Mouse (Mus musculus): ENCODE results near the gene Plxdc1. TPM values are rescaled to one million over a fixed set of nuclear protein-coding genes. Genes with fewer than 3 reads are reported as not detected.

Plxdc1 gene
- polyA plus RNA-seq, 1 experiment from 2014 or later: not detected

DNA sequence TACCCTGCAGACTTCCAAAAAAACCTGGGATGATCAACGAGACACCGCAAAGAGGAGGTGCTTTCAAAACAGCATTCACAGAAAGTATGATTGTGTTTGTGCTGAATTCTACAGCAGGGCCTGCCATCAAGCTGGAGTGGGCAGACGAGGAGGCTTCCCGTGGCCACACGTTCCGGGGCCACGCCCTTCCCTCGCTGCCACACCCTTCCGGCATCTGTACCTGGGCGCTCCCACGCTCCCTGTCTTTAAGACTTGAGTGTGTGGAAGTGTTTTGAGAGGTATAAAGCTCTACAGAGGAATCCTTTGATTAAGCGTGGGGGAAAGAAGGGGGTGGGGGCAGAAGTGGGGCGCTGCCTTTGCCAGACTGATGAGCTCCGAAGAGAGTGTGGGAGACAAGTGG, 73.1 kb downstream of the Plxdc1 start:
- H3K4me2 ChIP-seq: no peak overlapping the region
- H3K27me3 ChIP-seq (ENCODE audit: control insufficient read depth, insufficient read depth, low read length): no peaks in the 10 kb centered on the region
- H3K36me3 ChIP-seq (ENCODE audit: control insufficient read depth, insufficient read depth, low read length): no peaks in the 10 kb centered on the region
- H3K9me3 ChIP-seq (replicated peaks; ENCODE audit: control insufficient read depth, low read length): no peaks in the 10 kb centered on the region
- no peak overlapping the region for H3K27ac ChIP-seq (ENCODE audit: low read depth, low read length)
- H3K9ac ChIP-seq (ENCODE audit: low read depth, low read length): no peak overlapping the region
- H3K4me3 ChIP-seq (ENCODE audit: low read depth, low read length): no peak overlapping the region
- ATAC-seq (replicated peaks; ENCODE audit: insufficient number of reproducible peaks, low FRiP score, low TSS enrichment): no peak
- no peaks in the 10 kb centered on the region for H3K4me1 ChIP-seq (ENCODE audit: control insufficient read depth, insufficient read depth, low read length)
- WGBS (ENCODE audit: insufficient replicate concordance): 87% methylated on average over 14 of the region's 14 CpGs

DNA sequence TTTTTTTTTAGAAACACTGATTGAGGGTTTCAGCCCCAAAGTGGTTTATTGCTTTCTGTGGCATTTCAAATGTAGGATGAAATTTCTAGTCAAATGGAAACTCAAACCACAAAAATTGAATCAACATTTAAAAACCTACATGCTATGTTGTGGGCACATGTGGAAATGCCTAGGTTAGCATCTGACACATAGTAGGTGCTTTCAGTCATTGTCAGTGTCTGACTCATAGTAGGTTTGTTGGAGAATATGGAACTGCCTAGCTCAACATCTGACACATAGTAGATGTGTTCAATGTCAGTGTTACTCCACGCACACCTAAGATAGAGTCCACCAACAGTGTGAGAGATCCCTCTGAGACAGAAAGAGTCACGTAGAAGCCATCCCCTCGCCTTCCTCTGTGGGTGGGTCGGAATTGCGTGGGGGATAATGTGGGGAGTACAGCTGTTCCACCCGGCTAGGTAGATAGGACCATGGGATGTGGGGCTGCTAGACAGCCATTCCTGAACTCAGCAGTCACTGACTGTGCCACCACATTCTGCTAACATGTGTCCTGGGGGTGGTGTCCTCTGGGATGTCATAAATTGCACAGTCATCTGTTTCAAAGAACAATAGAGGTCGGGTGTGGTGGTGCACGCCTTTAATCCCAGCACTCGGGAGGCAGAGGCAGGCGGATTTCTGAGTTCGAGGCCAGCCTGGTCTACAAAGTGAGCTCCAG, 77.5 kb downstream of the Plxdc1 start:
- Histone ChIP-seq H3K36me3 (ENCODE audit: control insufficient read depth, insufficient read depth, low read length) (no peaks in the 10 kb centered on the region), H3K9me3 (replicated peaks; ENCODE audit: control insufficient read depth, low read length) (no peaks in the 10 kb centered on the region), H3K4me1 (ENCODE audit: control insufficient read depth, insufficient read depth, low read length) (no peaks in the 10 kb centered on the region), H3K27ac (ENCODE audit: low read depth, low read length) (no peak overlapping the region), H3K4me2 (no peak overlapping the region), H3K4me3 (ENCODE audit: low read depth, low read length) (no peak overlapping the region), H3K9ac (ENCODE audit: low read depth, low read length) (no peak overlapping the region), H3K27me3 (ENCODE audit: control insufficient read depth, insufficient read depth, low read length) (no peaks in the 10 kb centered on the region)
- WGBS (ENCODE audit: insufficient replicate concordance): 81% methylated on average over 11 of the region's 11 CpGs
- ATAC-seq (replicated peaks; ENCODE audit: insufficient number of reproducible peaks, low FRiP score, low TSS enrichment): no peak

DNA sequence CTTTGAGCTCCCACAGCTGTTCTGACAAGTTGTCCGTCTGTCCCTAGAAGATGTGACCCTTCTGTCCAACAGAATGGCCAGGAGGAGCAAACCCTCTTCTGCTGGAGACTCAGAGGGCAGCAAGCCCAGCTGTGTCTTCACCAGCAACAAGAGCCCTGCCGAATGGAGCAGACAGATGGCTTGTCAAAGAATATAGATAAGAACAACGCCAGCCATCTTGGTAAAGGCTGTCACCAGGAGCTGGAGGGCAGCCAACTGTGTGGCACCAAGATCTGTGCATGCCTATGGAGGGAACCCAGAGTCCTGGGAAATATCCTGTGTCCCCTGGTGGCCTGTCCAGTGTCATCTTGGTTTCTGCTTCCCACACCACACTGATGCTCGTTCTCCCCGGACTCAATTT, 78.3 kb downstream of the Plxdc1 start:
- H3K27ac ChIP-seq (ENCODE audit: low read depth, low read length): no peak overlapping the region
- H3K36me3 ChIP-seq (ENCODE audit: control insufficient read depth, insufficient read depth, low read length): no peaks in the 10 kb centered on the region
- no peak overlapping the region for H3K4me2 ChIP-seq
- ATAC-seq (replicated peaks; ENCODE audit: insufficient number of reproducible peaks, low FRiP score, low TSS enrichment): no peak
- H3K4me1 ChIP-seq (ENCODE audit: control insufficient read depth, insufficient read depth, low read length): no peaks in the 10 kb centered on the region
- H3K9me3 ChIP-seq (replicated peaks; ENCODE audit: control insufficient read depth, low read length): no peaks in the 10 kb centered on the region
- H3K9ac ChIP-seq (ENCODE audit: low read depth, low read length): no peak overlapping the region
- no peaks in the 10 kb centered on the region for H3K27me3 ChIP-seq (ENCODE audit: control insufficient read depth, insufficient read depth, low read length)
- WGBS (ENCODE audit: insufficient replicate concordance): 65% methylated on average over 5 of the region's 5 CpGs
- no peak overlapping the region for H3K4me3 ChIP-seq (ENCODE audit: low read depth, low read length)

DNA sequence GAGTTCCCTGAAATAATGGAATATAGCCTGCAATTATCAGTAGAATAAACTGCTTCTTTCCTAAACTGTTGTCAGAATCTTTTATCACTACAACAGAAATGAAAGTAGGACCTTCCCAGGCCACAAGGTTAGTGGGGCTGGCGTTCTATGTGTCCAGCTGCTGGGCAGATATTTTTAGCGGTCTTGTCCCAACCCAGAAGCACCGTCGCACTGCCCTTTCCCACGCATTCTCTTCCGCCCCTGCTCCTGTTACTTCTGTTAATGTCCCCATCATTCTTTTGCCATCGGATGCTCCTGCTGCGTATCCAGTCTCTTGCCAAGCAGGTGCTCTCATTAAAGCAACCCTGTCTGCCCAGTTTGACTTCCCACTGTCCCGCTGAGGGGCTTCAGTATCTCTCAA, 79.3 kb downstream of the Plxdc1 start:
- H3K9me3 ChIP-seq (replicated peaks; ENCODE audit: control insufficient read depth, low read length): no peaks in the 10 kb centered on the region
- no peak overlapping the region for H3K9ac ChIP-seq (ENCODE audit: low read depth, low read length)
- no peaks in the 10 kb centered on the region for H3K27me3 ChIP-seq (ENCODE audit: control insufficient read depth, insufficient read depth, low read length)
- 85% methylated on average over 9 of the region's 9 CpGs for WGBS (ENCODE audit: insufficient replicate concordance)
- H3K4me1 ChIP-seq (ENCODE audit: control insufficient read depth, insufficient read depth, low read length): no peaks in the 10 kb centered on the region
- no peak overlapping the region for H3K27ac ChIP-seq (ENCODE audit: low read depth, low read length)
- H3K4me3 ChIP-seq (ENCODE audit: low read depth, low read length): no peak overlapping the region
- no peak overlapping the region for H3K4me2 ChIP-seq
- no peak for ATAC-seq (replicated peaks; ENCODE audit: insufficient number of reproducible peaks, low FRiP score, low TSS enrichment)
- no peaks in the 10 kb centered on the region for H3K36me3 ChIP-seq (ENCODE audit: control insufficient read depth, insufficient read depth, low read length)

DNA sequence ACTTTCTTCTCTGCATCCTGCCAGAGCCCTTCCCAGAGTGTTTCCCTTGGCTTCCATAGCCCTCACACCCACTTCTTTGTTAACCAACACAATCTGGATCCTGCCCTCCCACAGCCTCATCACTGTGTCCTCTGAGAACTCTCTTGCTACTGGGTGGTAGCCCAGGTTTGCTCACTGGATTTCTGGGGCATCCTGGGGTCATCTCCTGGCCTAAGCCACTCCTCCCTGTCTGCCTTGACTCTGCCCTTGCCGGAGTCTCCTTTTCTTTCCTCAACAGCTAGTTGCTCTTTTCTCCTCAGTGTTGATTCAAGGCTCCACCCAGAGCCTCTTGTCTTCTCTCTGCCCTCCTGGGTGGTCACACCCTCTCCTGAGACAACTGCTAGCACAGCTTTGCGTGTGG, 80.3 kb downstream of the Plxdc1 start:
- 63% methylated on average over 2 of the region's 2 CpGs for WGBS (ENCODE audit: insufficient replicate concordance)
- Histone ChIP-seq H3K4me3 (ENCODE audit: low read depth, low read length) (no peak overlapping the region), H3K4me2 (no peak overlapping the region), H3K27ac (ENCODE audit: low read depth, low read length) (no peak overlapping the region), H3K4me1 (ENCODE audit: control insufficient read depth, insufficient read depth, low read length) (no peaks in the 10 kb centered on the region), H3K9ac (ENCODE audit: low read depth, low read length) (no peak overlapping the region), H3K27me3 (ENCODE audit: control insufficient read depth, insufficient read depth, low read length) (no peaks in the 10 kb centered on the region), H3K36me3 (ENCODE audit: control insufficient read depth, insufficient read depth, low read length) (no peaks in the 10 kb centered on the region), H3K9me3 (replicated peaks; ENCODE audit: control insufficient read depth, low read length) (no peaks in the 10 kb centered on the region)
- ATAC-seq (replicated peaks; ENCODE audit: insufficient number of reproducible peaks, low FRiP score, low TSS enrichment): no peak

DNA sequence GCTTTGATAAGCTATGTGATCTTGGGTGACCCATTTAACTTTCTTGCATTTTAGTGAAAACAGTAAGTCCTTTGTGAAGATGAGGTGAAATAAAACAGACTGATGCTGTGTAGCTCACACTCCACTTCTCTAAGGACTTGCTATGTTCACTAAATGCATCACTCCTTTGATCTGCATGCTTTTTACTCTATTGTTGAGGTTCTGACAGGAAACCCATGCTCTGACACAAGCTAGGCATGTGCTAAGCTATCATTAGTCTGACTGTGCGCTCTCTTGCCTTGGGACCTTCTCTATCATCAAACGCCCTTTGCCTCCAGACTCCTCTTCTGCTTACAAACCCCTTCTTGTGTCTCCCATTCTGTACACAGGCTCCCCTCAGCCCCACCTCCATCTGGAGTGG, 80.7 kb downstream of the Plxdc1 start:
- no peaks in the 10 kb centered on the region for H3K4me1 ChIP-seq (ENCODE audit: control insufficient read depth, insufficient read depth, low read length)
- H3K4me3 ChIP-seq (ENCODE audit: low read depth, low read length): no peak overlapping the region
- no peak overlapping the region for H3K9ac ChIP-seq (ENCODE audit: low read depth, low read length)
- WGBS (ENCODE audit: insufficient replicate concordance): 89% methylated on average over 2 of the region's 2 CpGs
- H3K9me3 ChIP-seq (replicated peaks; ENCODE audit: control insufficient read depth, low read length): no peaks in the 10 kb centered on the region
- ATAC-seq (replicated peaks; ENCODE audit: insufficient number of reproducible peaks, low FRiP score, low TSS enrichment): no peak
- H3K27me3 ChIP-seq (ENCODE audit: control insufficient read depth, insufficient read depth, low read length): no peaks in the 10 kb centered on the region
- H3K36me3 ChIP-seq (ENCODE audit: control insufficient read depth, insufficient read depth, low read length): no peaks in the 10 kb centered on the region
- H3K4me2 ChIP-seq: no peak overlapping the region
- H3K27ac ChIP-seq (ENCODE audit: low read depth, low read length): no peak overlapping the region

DNA sequence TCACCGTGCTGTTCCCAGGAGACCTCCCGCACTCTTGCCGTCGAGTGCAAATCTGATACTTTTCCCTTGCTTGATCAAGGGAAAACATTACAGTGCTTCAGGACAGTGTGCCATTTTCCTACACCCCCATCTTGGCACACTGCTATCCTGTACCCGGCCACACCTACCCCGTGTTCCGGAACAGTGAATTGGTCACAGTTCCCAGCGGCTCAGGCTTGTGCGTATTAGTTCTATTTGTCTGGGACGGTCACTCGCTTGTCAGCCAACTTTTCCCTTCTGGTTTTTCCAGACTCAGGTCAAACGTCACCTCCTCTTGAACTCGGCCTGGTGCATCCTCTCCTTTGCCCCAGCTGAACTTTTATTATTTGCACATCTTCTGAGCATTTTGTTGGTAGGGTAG, 81.4 kb downstream of the Plxdc1 start:
- H3K9me3 ChIP-seq (replicated peaks; ENCODE audit: control insufficient read depth, low read length): no peaks in the 10 kb centered on the region
- ATAC-seq (replicated peaks; ENCODE audit: insufficient number of reproducible peaks, low FRiP score, low TSS enrichment): no peak
- 84% methylated on average over 13 of the region's 13 CpGs for WGBS (ENCODE audit: insufficient replicate concordance)
- no peak overlapping the region for H3K9ac ChIP-seq (ENCODE audit: low read depth, low read length)
- H3K27ac ChIP-seq (ENCODE audit: low read depth, low read length): no peak overlapping the region
- no peak overlapping the region for H3K4me3 ChIP-seq (ENCODE audit: low read depth, low read length)
- H3K4me2 ChIP-seq: no peak overlapping the region
- H3K36me3 ChIP-seq (ENCODE audit: control insufficient read depth, insufficient read depth, low read length): no peaks in the 10 kb centered on the region
- H3K4me1 ChIP-seq (ENCODE audit: control insufficient read depth, insufficient read depth, low read length): no peaks in the 10 kb centered on the region
- H3K27me3 ChIP-seq (ENCODE audit: control insufficient read depth, insufficient read depth, low read length): no peaks in the 10 kb centered on the region

DNA sequence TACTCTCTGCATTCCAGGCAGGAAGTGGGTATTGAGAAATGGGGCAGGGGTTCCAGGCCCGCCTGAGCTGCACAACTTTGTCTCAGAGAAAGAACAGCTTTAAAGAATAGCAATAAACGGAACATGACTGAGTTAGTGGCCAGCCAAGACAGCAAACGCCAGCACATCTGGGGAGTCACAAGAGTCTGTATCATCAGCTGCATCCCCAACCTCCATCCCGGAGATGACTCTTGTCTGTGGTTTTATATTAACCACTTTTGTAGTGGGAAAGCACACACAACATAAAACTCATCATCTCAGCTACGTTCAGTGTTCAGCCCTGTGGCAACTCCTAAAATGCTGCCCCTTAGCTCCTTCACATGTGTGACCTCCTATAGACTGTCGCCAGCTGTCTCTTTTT, 84.4 kb downstream of the Plxdc1 start:
- ATAC-seq (replicated peaks; ENCODE audit: insufficient number of reproducible peaks, low FRiP score, low TSS enrichment): no peak
- no peaks in the 10 kb centered on the region for H3K27me3 ChIP-seq (ENCODE audit: control insufficient read depth, insufficient read depth, low read length)
- H3K9ac ChIP-seq (ENCODE audit: low read depth, low read length): no peak overlapping the region
- no peak overlapping the region for H3K27ac ChIP-seq (ENCODE audit: low read depth, low read length)
- WGBS (ENCODE audit: insufficient replicate concordance): 73% methylated on average over 6 of the region's 6 CpGs
- no peak overlapping the region for H3K4me3 ChIP-seq (ENCODE audit: low read depth, low read length)
- no peaks in the 10 kb centered on the region for H3K36me3 ChIP-seq (ENCODE audit: control insufficient read depth, insufficient read depth, low read length)
- H3K9me3 ChIP-seq (replicated peaks; ENCODE audit: control insufficient read depth, low read length): no peaks in the 10 kb centered on the region
- H3K4me1 ChIP-seq (ENCODE audit: control insufficient read depth, insufficient read depth, low read length): no peaks in the 10 kb centered on the region
- H3K4me2 ChIP-seq: no peak overlapping the region

DNA sequence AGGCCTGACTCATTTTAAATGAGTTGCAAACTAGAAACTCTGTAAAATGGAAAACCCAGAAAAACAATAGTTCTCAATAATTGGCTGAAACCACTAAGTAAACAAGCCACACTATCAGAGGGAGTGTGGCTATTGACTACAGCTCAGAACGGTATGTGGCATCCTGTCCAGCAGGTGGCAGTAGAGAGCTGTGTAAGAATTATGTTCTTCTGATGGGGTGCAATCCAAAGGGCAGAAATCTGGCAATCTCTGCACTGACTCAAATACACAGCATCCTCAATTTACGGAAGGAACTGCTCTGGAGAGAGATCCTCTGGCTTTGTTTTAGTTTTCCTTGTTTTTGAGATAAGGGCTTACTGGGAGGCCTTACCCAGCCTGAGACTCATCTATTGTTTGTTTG, 86.4 kb downstream of the Plxdc1 start:
- H3K4me2 ChIP-seq: no peak overlapping the region
- H3K27me3 ChIP-seq (ENCODE audit: control insufficient read depth, insufficient read depth, low read length): no peaks in the 10 kb centered on the region
- no peak overlapping the region for H3K4me3 ChIP-seq (ENCODE audit: low read depth, low read length)
- WGBS (ENCODE audit: insufficient replicate concordance): 2% methylated on average over 2 of the region's 2 CpGs
- no peak for ATAC-seq (replicated peaks; ENCODE audit: insufficient number of reproducible peaks, low FRiP score, low TSS enrichment)
- H3K9me3 ChIP-seq (replicated peaks; ENCODE audit: control insufficient read depth, low read length): no peaks in the 10 kb centered on the region
- no peaks in the 10 kb centered on the region for H3K36me3 ChIP-seq (ENCODE audit: control insufficient read depth, insufficient read depth, low read length)
- no peaks in the 10 kb centered on the region for H3K4me1 ChIP-seq (ENCODE audit: control insufficient read depth, insufficient read depth, low read length)
- no peak overlapping the region for H3K27ac ChIP-seq (ENCODE audit: low read depth, low read length)
- no peak overlapping the region for H3K9ac ChIP-seq (ENCODE audit: low read depth, low read length)

Data from heart, embryonic 11.5 days (tissue).